Mouse (Mus musculus) forebrain, embryonic 13.5 days (tissue): ENCODE measurements around the gene Gm49396. TPM values are rescaled to one million over a fixed set of nuclear protein-coding genes. Genes with fewer than 3 reads are reported as not detected.

Experiments
- ATAC-seq: fragments of 200-750 bp; cut with Nextera tagmentation; 2 replicates; pipeline ENCODE4 v1.8.0; 2017
- H3K27ac ChIP-seq: fragments of 300-500 bp; sonication (generic); 2 replicates; pipeline ENCODE4 v1.5.1; 2015; ENCODE audit warnings: inconsistent platforms, mild to moderate bottlenecking, moderate library complexity
- H3K27me3 ChIP-seq: fragments of 300-500 bp; sonication (generic); 2 replicates; pipeline ENCODE4 v1.6.1; 2015; ENCODE audit warnings: mild to moderate bottlenecking, inconsistent platforms
- H3K36me3 ChIP-seq: fragments of 300-500 bp; sonication (generic); 2 replicates; pipeline ENCODE4 v1.6.1; 2015; ENCODE audit warnings: mild to moderate bottlenecking, inconsistent platforms; ENCODE audit not compliant: poor library complexity, severe bottlenecking
- H3K4me1 ChIP-seq: fragments of 300-500 bp; sonication (generic); 2 replicates; pipeline ENCODE4 v1.6.1; 2015; ENCODE audit warnings: inconsistent platforms
- H3K4me2 ChIP-seq: fragments of 300-500 bp; sonication (generic); 2 replicates; pipeline ENCODE4 v1.6.1; 2015; ENCODE audit warnings: inconsistent platforms, mild to moderate bottlenecking, moderate library complexity
- H3K4me3 ChIP-seq: fragments of 300-500 bp; sonication (generic); 2 replicates; pipeline ENCODE4 v1.5.1; 2015; ENCODE audit warnings: mild to moderate bottlenecking, inconsistent platforms
- H3K9ac ChIP-seq: fragments of 300-500 bp; sonication (generic); 2 replicates; pipeline ENCODE4 v1.6.1; 2015; ENCODE audit warnings: mild to moderate bottlenecking, inconsistent platforms
- H3K9me3 ChIP-seq: fragments of 300-500 bp; sonication (generic); replicated peaks from 2 replicates; pipeline ENCODE4 v1.6.1; 2016; ENCODE audit warnings: inconsistent platforms
- WGBS: fragments of 180-500 bp; shearing (Covaris S2); methylation state at CpG from one replicate; pipeline ENCODE4 v1.1.7; 2015; 5-methylcytosine and 5-hydroxymethylcytosine counted together
- polyA plus RNA-seq: library from polyadenylated mRNA; unstranded; fragments of >200 nt; fragmentation: Nextera tagmentation; extraction: Ambion mirVana; gene quantifications from 2 replicates; pipeline ENCODE4 v1.2.1, GENCODE M21; 2015

The Gm49396 gene
- polyA plus RNA-seq, 1 experiment from 2014 or later, result 20.2 TPM

- no peak overlapping the region for H3K9ac ChIP-seq
- H3K36me3 ChIP-seq, result peaks cover 98% of the 10 kb centered on the region
- H3K27me3 ChIP-seq, result no peaks in the 10 kb centered on the region
- H3K9me3 ChIP-seq, result no peaks in the 10 kb centered on the region
- no peak for ATAC-seq
- H3K27ac ChIP-seq, result no peak overlapping the region
- WGBS, result 83% methylated on average over 2 of the region's 2 CpGs
- H3K4me3 ChIP-seq, result no peak overlapping the region
- H3K4me1 ChIP-seq, result no peaks in the 10 kb centered on the region
- no peak overlapping the region for H3K4me2 ChIP-seq
These were observed 9.8 kb downstream of the Gm49396 start for GRCm38 (mm10) chr7:30572969-30573368.

- Histone ChIP-seq H3K4me2 (no peak overlapping the region), H3K9ac (no peak overlapping the region), H3K27ac (no peak overlapping the region), H3K4me1 (no peaks in the 10 kb centered on the region), H3K36me3 (peaks cover 100% of the 10 kb centered on the region), H3K9me3 (no peaks in the 10 kb centered on the region), H3K4me3 (no peak overlapping the region), H3K27me3 (no peaks in the 10 kb centered on the region)
- no peak for ATAC-seq
- 94% methylated on average over 8 of the region's 8 CpGs for WGBS
These were observed 16.8 kb downstream of the Gm49396 start for GRCm38 (mm10) chr7:30579950-30580349.

GRCm38 (mm10) chr7:30581547-30581946 lies 18.4 kb downstream of the Gm49396 start:
- Histone ChIP-seq H3K4me2 (no peak overlapping the region), H3K9me3 (no peaks in the 10 kb centered on the region), H3K4me1 (peaks cover 3% of the 10 kb centered on the region), H3K27ac (no peak overlapping the region), H3K36me3 (peaks cover 100% of the 10 kb centered on the region), H3K27me3 (no peaks in the 10 kb centered on the region), H3K4me3 (no peak overlapping the region), H3K9ac (no peak overlapping the region)
- WGBS, result 96% methylated on average over 16 of the region's 16 CpGs
- no peak for ATAC-seq

GRCm38 (mm10) chr7:30584339-30584738 lies 21.2 kb downstream of the Gm49396 start:
- Histone ChIP-seq H3K36me3 (peaks cover 75% of the 10 kb centered on the region), H3K27me3 (no peaks in the 10 kb centered on the region), H3K4me1 (peaks cover 16% of the 10 kb centered on the region), H3K9me3 (no peaks in the 10 kb centered on the region), H3K4me3 (no peak overlapping the region), H3K9ac (no peak overlapping the region), H3K4me2 (no peak overlapping the region), H3K27ac (no peak overlapping the region)
- 95% methylated on average over 10 of the region's 10 CpGs for WGBS
- no peak for ATAC-seq

GRCm38 (mm10) chr7:30585170-30585569 lies 22.0 kb downstream of the Gm49396 start:
- Histone ChIP-seq H3K4me3 (no peak overlapping the region), H3K4me1 (peaks cover 23% of the 10 kb centered on the region), H3K4me2 (no peak overlapping the region), H3K27ac (no peak overlapping the region), H3K9me3 (no peaks in the 10 kb centered on the region), H3K27me3 (no peaks in the 10 kb centered on the region), H3K36me3 (peaks cover 67% of the 10 kb centered on the region), H3K9ac (no peak overlapping the region)
- no peak for ATAC-seq
- 94% methylated on average over 7 of the region's 7 CpGs for WGBS

- H3K36me3 ChIP-seq, result peaks cover 53% of the 10 kb centered on the region
- H3K4me3 ChIP-seq, result peak overlapping the region; percentile 97; the same call in 1 of the 2 replicates
- WGBS, result 88% methylated on average over 28 of the region's 28 CpGs
These were observed 23.4 kb downstream of the Gm49396 start for GRCm38 (mm10) chr7:30586455-30587020.

GRCm38 (mm10) chr7:30587842-30588667 lies 24.9 kb downstream of the Gm49396 start:
- H3K4me2 ChIP-seq, result peak overlapping the region; percentile 97
- peak overlapping the region; percentile 97 for H3K4me3 ChIP-seq
- H3K9me3 ChIP-seq, result no peaks in the 10 kb centered on the region
- WGBS, result under 1% methylated on average over 30 of the region's 67 CpGs
- H3K27ac ChIP-seq, result peak overlapping the region; percentile 93
- peaks cover 38% of the 10 kb centered on the region for H3K36me3 ChIP-seq
- H3K27me3 ChIP-seq, result no peaks in the 10 kb centered on the region
- H3K4me1 ChIP-seq, result peaks cover 23% of the 10 kb centered on the region
- peak overlapping the region; percentile 99 for H3K9ac ChIP-seq
- peak; percentile 57 for ATAC-seq

More at GRCm38 (mm10) chr7:30586455-30587020, 23.4 kb downstream of the Gm49396 start:
- Histone ChIP-seq H3K9me3 (no peaks in the 10 kb centered on the region), H3K27me3 (no peaks in the 10 kb centered on the region), H3K27ac (no peak overlapping the region), H3K4me2 (peak overlapping the region; percentile 97), H3K9ac (peak overlapping the region; percentile 99), H3K4me1 (peaks cover 23% of the 10 kb centered on the region)
- ATAC-seq, result no peak

GRCm38 (mm10) chr7:30588676-30589434 lies 25.7 kb downstream of the Gm49396 start, which contains the start of gene Kmt2b:
Gene Kmt2b (minus strand): TSS chr7:30588726.
- H3K4me2 ChIP-seq, result peak within 1 kb of the TSS; percentile 97
- peak within 1 kb of the TSS; percentile 99 for H3K9ac ChIP-seq
- H3K27ac ChIP-seq, result peak within 1 kb of the TSS; percentile 93
- H3K27me3 ChIP-seq, result no peaks in the 10 kb centered on the region
- peak within 1 kb of the TSS; percentile 97 for H3K4me3 ChIP-seq
- peaks cover 30% of the 10 kb centered on the region for H3K36me3 ChIP-seq
- H3K4me1 ChIP-seq, result peaks cover 23% of the 10 kb centered on the region
- under 1% methylated on average over 51 of the region's 68 CpGs for WGBS
- peak; percentile 95 for ATAC-seq
- H3K9me3 ChIP-seq, result no peaks in the 10 kb centered on the region

- no peaks in the 10 kb centered on the region for H3K27me3 ChIP-seq
- H3K27ac ChIP-seq, result peak overlapping the region; percentile 93
- ATAC-seq, result peak; percentile 63
- H3K36me3 ChIP-seq, result peaks cover 22% of the 10 kb centered on the region
- 31% methylated on average over 39 of the region's 40 CpGs for WGBS
- H3K4me2 ChIP-seq, result peak overlapping the region; percentile 97
- H3K4me3 ChIP-seq, result peak overlapping the region; percentile 97
- peak overlapping the region; percentile 99 for H3K9ac ChIP-seq
- H3K9me3 ChIP-seq, result no peaks in the 10 kb centered on the region
- peaks cover 23% of the 10 kb centered on the region for H3K4me1 ChIP-seq
These were observed 26.5 kb downstream of the Gm49396 start for GRCm38 (mm10) chr7:30589435-30590301.

GRCm38 (mm10) chr7:30590927-30591604 lies 27.9 kb downstream of the Gm49396 start:
- H3K9ac ChIP-seq, result no peak overlapping the region
- 89% methylated on average over 9 of the region's 9 CpGs for WGBS

GRCm38 (mm10) chr7:30591605-30591951 lies 28.4 kb downstream of the Gm49396 start:
- Histone ChIP-seq H3K4me1 (peaks cover 19% of the 10 kb centered on the region), H3K27ac (no peak overlapping the region), H3K4me2 (no peak overlapping the region), H3K36me3 (peaks cover 3% of the 10 kb centered on the region; the same call in 1 of the 2 replicates), H3K9ac (peak overlapping the region; percentile 45; the same call in 1 of the 2 replicates), H3K9me3 (no peaks in the 10 kb centered on the region), H3K27me3 (no peaks in the 10 kb centered on the region), H3K4me3 (no peak overlapping the region)
- no peak for ATAC-seq
- 10% methylated on average over 4 of the region's 4 CpGs for WGBS

More at GRCm38 (mm10) chr7:30590927-30591604, 27.9 kb downstream of the Gm49396 start:
- Histone ChIP-seq H3K4me3 (no peak overlapping the region), H3K27ac (no peak overlapping the region), H3K27me3 (no peaks in the 10 kb centered on the region), H3K9me3 (no peaks in the 10 kb centered on the region), H3K36me3 (peaks cover 8% of the 10 kb centered on the region), H3K4me2 (no peak overlapping the region), H3K4me1 (peaks cover 23% of the 10 kb centered on the region)
- no peak for ATAC-seq
